Comparison of ENCODE assay signal across 9 mouse cellular contexts in genomic region chr9:9049202-9049601, GRCm38 (mm10).
A peak's percentile ranks its signal among the peaks of the same experiment; 100 is the strongest.
DNase-seq lines count a peak whose midpoint lies in the region; ATAC-seq and TF ChIP-seq lines count a peak whose summit lies in the region.
"Had no signal": no experiment of that assay in that cellular context is flagged by ENCODE, and none has a peak within 500 bp of the region (broad histone marks: within the 10 kb centered on the region; RNA-seq: fewer than 3 reads in every experiment).

No protein-coding gene starts in this region.

- TF ChIP-seq EP300 in stomach, postnatal 0 days (optimal IDR thresholded peaks at IDR 0.05): no peak

- no peak for TF ChIP-seq POLR2A in kidney, adult 2 months (IDR thresholded peaks at IDR 0.05; ENCODE audit: low read depth, low read length)

- ATAC-seq in CD4-positive, CD25-positive, alpha-beta regulatory T cell, adult 4 months: no peak
- no peak for ATAC-seq in kidney, embryonic 15.5 days (replicated peaks; ENCODE audit: low FRiP score)
- ATAC-seq in stomach, postnatal 0 days (ENCODE audit: low FRiP score, low TSS enrichment): no peak

- TF ChIP-seq CTCF in kidney, adult 2 months (conservative IDR thresholded peaks at IDR 0.05; ENCODE audit: insufficient read depth, insufficient read length, low read depth, low read length): no peak
- TF ChIP-seq CTCF in stomach, postnatal 0 days (IDR thresholded peaks at IDR 0.05; ENCODE audit: low read depth): peak; percentile 68

- H3K4me2 ChIP-seq in kidney, embryonic 15.5 days: no peak overlapping the region
- H3K4me2 ChIP-seq in stomach, postnatal 0 days (replicated peaks; ENCODE audit: low read depth): no peak overlapping the region

- no peak overlapping the region for H3K9ac ChIP-seq in kidney, embryonic 15.5 days
- H3K9ac ChIP-seq in stomach, postnatal 0 days (ENCODE audit: low read length): no peak overlapping the region

- H3K27me3 ChIP-seq in kidney, adult 2 months (replicated peaks; ENCODE audit: control insufficient read depth, insufficient read depth, low read length): no peaks in the 10 kb centered on the region
- no peaks in the 10 kb centered on the region for H3K27me3 ChIP-seq in kidney, embryonic 15.5 days
- no peaks in the 10 kb centered on the region for H3K27me3 ChIP-seq in stomach, postnatal 0 days (ENCODE audit: control insufficient read depth, insufficient read depth, low read length)

- no peaks in the 10 kb centered on the region for H3K36me3 ChIP-seq in kidney, adult 2 months (ENCODE audit: control insufficient read depth, insufficient read depth, low read length)
- H3K36me3 ChIP-seq in kidney, embryonic 15.5 days: peaks cover 16% of the 10 kb centered on the region
- no peaks in the 10 kb centered on the region for H3K36me3 ChIP-seq in stomach, postnatal 0 days (ENCODE audit: control insufficient read depth, insufficient read depth, low read length)

- H3K27ac ChIP-seq in kidney, adult 2 months (ENCODE audit: insufficient read depth, low read depth, low read length): no peak overlapping the region
- no peak overlapping the region for H3K27ac ChIP-seq in kidney, embryonic 15.5 days
- H3K27ac ChIP-seq in stomach, postnatal 0 days (replicated peaks): no peak overlapping the region

- H3K4me1 ChIP-seq in kidney, adult 2 months (ENCODE audit: control insufficient read depth, insufficient read depth, low read length): no peaks in the 10 kb centered on the region
- no peaks in the 10 kb centered on the region for H3K4me1 ChIP-seq in kidney, embryonic 15.5 days
- no peaks in the 10 kb centered on the region for H3K4me1 ChIP-seq in stomach, postnatal 0 days (replicated peaks; ENCODE audit: control insufficient read depth, insufficient read depth)

- H3K9me3 ChIP-seq in kidney, embryonic 15.5 days (replicated peaks): no peaks in the 10 kb centered on the region
- no peaks in the 10 kb centered on the region for H3K9me3 ChIP-seq in stomach, postnatal 0 days (ENCODE audit: control insufficient read depth, low read length)

- no peak overlapping the region for H3K4me3 ChIP-seq in kidney, adult 2 months (ENCODE audit: insufficient read depth, low read depth, low read length)
- no peak overlapping the region for H3K4me3 ChIP-seq in kidney, embryonic 15.5 days (replicated peaks)
- no peak overlapping the region for H3K4me3 ChIP-seq in stomach, postnatal 0 days (ENCODE audit: low read depth, low read length)

- 67% methylated on average over 3 of the region's 3 CpGs for WGBS in kidney, adult 2 months
- 61% methylated on average over 3 of the region's 3 CpGs for WGBS in kidney, embryonic 15.5 days
- 59% methylated on average over 3 of the region's 3 CpGs for WGBS in stomach, postnatal 0 days

- DNase-seq in CD4-positive, CD25-positive, alpha-beta regulatory T cell, adult 2 months (ENCODE audit: low read depth, low spot score): peak; percentile 3
- peak; percentile 35 for DNase-seq in kidney, adult 2 months
- peak; percentile 6 for DNase-seq in thymus, postnatal 14 days
- DNase-seq in thymus, postnatal 36 days: no peak
- no peak for DNase-seq in stomach, postnatal 0 days (ENCODE audit: low spot score)
- DNase-seq in layer of hippocampus, postnatal 10 days (ENCODE audit: low spot score in 2 of 2): no peak
- DNase-seq: gastrocnemius, postnatal 25 days had no signal

Comparison
In these comparisons a context has a peak if more than half of its experiments do, and no peak if none do; other contexts are left out.
1. DNase-seq: peak in CD4-positive, CD25-positive, alpha-beta regulatory T cell, adult 2 months (single experiment), kidney, adult 2 months (single experiment) and thymus, postnatal 14 days (single experiment); none in thymus, postnatal 36 days (0 of 2), stomach, postnatal 0 days (single experiment) and layer of hippocampus, postnatal 10 days (0 of 2).